Mouse (Mus musculus) urinary bladder, postnatal 14 days (tissue): ENCODE data around the gene Klhl5.
A peak's percentile ranks its signal among the peaks of the same experiment; 100 is the strongest.

Source experiments
- DNase-seq: peaks from one replicate; pipeline ENCODE4 v3.0.0; 2021; ENCODE audit warnings: low spot score

Gene Klhl5

DNA sequence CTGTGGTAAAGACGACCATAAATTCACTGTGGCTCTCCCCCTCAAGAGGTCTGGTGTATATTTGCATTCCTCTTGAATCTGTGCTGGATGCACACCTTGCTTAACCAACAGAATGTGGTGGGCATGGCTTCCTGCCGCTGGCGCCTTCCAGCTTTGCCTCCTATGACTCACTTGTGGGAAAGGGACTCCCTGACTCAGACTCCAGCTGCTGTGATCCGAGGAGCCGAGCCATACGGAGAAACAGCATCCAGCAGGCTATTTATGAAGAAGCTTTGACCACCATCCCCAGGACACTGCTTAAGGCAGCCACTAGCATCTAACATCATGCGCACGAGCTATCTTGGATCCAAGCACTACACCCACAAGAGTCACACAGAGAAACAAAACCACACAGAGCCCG, 87.1 kb downstream of the Klhl5 start:
- no peak for DNase-seq

DNA sequence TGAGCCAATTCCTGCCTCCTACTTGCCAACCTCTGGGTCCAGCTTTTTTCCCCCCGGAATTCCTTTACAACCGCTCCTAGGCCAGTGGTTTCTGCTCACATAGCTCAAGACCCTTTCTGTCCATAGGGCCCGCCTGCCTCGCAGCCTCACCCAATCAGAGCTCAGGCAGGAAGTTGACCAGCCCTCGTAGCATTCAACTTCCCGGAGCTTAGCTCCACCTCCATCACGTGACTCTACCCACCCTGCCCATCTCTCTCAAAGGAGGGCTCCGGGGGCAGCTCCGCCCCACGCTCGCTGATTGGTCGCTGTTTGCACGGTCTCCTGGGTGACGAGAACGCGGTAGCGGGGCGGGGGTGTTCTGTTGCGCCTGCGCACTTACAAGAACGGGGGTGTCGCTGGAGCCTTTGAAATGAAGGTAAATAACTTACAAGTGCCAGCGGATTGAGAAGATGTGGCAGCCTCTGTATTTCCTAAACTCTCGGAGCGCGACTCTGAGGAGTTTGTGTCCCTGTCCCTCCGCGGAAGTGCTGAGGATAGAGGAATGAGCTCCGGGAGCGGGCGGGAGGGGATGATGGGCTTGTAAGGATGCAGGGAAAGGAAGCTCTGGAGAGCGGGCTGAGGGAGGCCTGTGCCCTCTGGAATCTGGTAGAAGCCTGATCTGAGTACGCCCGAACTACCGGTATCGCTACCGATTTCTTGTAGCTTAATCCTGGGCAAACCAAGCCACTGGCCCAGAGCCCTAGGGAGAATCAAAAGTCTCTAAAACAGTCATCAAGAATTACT, 92.2 kb downstream of the Klhl5 start, which contains the start of gene Wdr19:
Gene Wdr19 (plus strand): TSS at position 351 of the 783 bp plus-strand sequence.
- peak; percentile 98 for DNase-seq

DNA sequence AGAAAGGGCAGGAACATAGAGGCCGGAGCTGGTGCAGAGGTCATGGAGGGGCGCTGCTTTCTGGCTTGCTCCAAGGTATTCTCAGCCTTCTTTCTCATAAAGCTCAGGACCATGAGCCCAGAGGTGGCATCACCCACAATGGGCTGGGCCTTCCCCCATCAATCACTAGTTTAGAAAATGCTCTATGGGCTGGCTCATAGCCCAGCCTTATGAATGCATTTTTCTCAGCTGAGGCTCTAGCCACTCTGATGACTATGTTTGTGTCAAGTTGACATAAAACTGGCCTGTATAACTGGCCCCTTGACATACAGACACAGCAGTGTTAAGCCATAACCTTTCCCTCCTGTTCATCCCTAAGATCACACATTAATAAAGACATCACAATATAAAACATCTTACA, 97.4 kb downstream of the Klhl5 start:
- no peak for DNase-seq

DNA sequence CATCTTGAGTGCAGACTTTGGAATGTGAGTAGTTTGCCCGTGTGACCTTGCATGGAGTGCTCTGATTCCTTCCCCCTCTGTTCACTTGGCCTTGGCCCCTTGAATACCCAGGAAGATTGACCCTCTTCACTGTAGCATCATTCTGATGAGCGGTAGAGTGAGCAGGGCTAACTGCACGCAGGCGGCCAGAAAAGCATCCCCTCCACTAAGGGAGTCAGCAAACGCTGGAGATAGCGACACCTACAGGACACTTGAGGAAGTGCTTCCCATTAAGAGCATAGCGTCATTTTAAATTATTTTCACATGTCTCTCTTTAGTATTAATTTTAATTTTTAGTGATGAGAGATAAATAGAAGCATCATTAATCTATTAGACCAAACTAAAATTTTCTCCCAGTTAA, 106.0 kb downstream of the Klhl5 start:
- peak; percentile 36 for DNase-seq
